Mouse (Mus musculus) embryonic facial prominence, embryonic 15.5 days (tissue): ENCODE measurements around the gene Gng7. TPM values are rescaled to one million over a fixed set of nuclear protein-coding genes. Genes with fewer than 3 reads are reported as not detected.
A peak's percentile ranks its signal among the peaks of the same experiment; 100 is the strongest.

Experiments
- ATAC-seq: fragments of 200-750 bp; cut with Nextera tagmentation; 2 replicates; pipeline ENCODE4 v1.8.0; 2017; ENCODE audit warnings: low read depth, moderate TSS enrichment; ENCODE audit not compliant: insufficient number of reproducible peaks, low FRiP score, low TSS enrichment
- H3K27ac ChIP-seq: fragments of 300-500 bp; sonication (generic); replicated peaks from 2 replicates; pipeline ENCODE4 v1.5.1; 2015; ENCODE audit warnings: mild to moderate bottlenecking, inconsistent platforms
- H3K27me3 ChIP-seq: fragments of 300-500 bp; sonication (generic); 2 replicates; pipeline ENCODE4 v1.6.1; 2015; ENCODE audit warnings: inconsistent platforms
- H3K36me3 ChIP-seq: fragments of 300-500 bp; sonication (generic); 2 replicates; pipeline ENCODE4 v1.6.1; 2015; ENCODE audit warnings: mild to moderate bottlenecking, inconsistent platforms
- H3K4me1 ChIP-seq: fragments of 300-500 bp; sonication (generic); 2 replicates; pipeline ENCODE4 v1.6.1; 2015; ENCODE audit warnings: inconsistent platforms
- H3K4me2 ChIP-seq: fragments of 300-500 bp; sonication (generic); replicated peaks from 2 replicates; pipeline ENCODE4 v1.6.1; 2015; ENCODE audit warnings: mild to moderate bottlenecking, inconsistent platforms
- H3K4me3 ChIP-seq: fragments of 300-500 bp; sonication (generic); replicated peaks from 2 replicates; pipeline ENCODE4 v1.5.1; 2015; ENCODE audit warnings: mild to moderate bottlenecking, inconsistent platforms
- H3K9ac ChIP-seq: fragments of 300-500 bp; sonication (generic); 2 replicates; pipeline ENCODE4 v1.6.1; 2015; ENCODE audit warnings: inconsistent platforms
- H3K9me3 ChIP-seq: fragments of 300-500 bp; sonication (generic); replicated peaks from 2 replicates; pipeline ENCODE4 v1.6.1; 2016; ENCODE audit warnings: inconsistent platforms
- WGBS: fragments of 180-500 bp; shearing (Covaris S2); methylation state at CpG from one replicate; pipeline ENCODE4 v1.1.7; 2015; 5-methylcytosine and 5-hydroxymethylcytosine counted together
- polyA plus RNA-seq: library from polyadenylated mRNA; unstranded; fragments of >200 nt; fragmentation: Nextera tagmentation; extraction: Ambion mirVana; gene quantifications from 2 replicates; pipeline ENCODE4 v1.2.1, GENCODE M21; 2015

The Gng7 gene
- polyA plus RNA-seq, 1 experiment from 2014 or later = 12.3 TPM

DNA sequence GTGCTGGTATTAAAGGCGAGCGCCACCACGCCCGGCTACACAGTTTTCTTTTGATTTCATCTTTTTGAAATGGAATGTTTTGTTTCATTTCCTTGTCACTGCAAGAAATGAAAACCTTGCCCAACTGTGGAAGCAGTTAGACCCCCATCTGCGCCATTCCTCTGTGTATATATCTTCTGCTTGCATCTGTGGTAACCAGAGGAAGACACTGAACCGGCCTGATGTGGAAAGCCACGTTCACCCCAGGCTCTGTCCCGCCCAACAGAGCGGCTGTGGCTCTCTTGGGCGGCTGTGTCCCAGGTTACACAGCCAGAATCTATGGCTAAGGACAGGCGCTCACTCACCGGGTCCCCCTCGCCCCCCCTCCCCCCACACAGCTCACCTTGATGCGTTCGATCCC, 62.3 kb downstream of the Gng7 start:
- no peak overlapping the region for H3K27ac ChIP-seq
- H3K4me1 ChIP-seq = peaks cover 33% of the 10 kb centered on the region
- 71% methylated on average over 15 of the region's 15 CpGs for WGBS
- ATAC-seq = no peak
- H3K4me3 ChIP-seq = no peak overlapping the region
- no peak overlapping the region for H3K9ac ChIP-seq
- H3K9me3 ChIP-seq = no peaks in the 10 kb centered on the region
- no peaks in the 10 kb centered on the region for H3K27me3 ChIP-seq
- no peak overlapping the region for H3K4me2 ChIP-seq
- H3K36me3 ChIP-seq = no peaks in the 10 kb centered on the region

GRCm38 (mm10) chr10:80951761-80952390, 62.9 kb downstream of the Gng7 start:
- Histone ChIP-seq H3K27ac (no peak overlapping the region), H3K36me3 (no peaks in the 10 kb centered on the region), H3K4me1 (peaks cover 39% of the 10 kb centered on the region), H3K9me3 (no peaks in the 10 kb centered on the region), H3K9ac (no peak overlapping the region), H3K4me3 (no peak overlapping the region), H3K4me2 (no peak overlapping the region), H3K27me3 (no peaks in the 10 kb centered on the region)
- 79% methylated on average over 10 of the region's 10 CpGs for WGBS
- ATAC-seq = no peak

- ATAC-seq = no peak
- no peaks in the 10 kb centered on the region for H3K36me3 ChIP-seq
- peaks cover 32% of the 10 kb centered on the region for H3K4me1 ChIP-seq
- no peaks in the 10 kb centered on the region for H3K27me3 ChIP-seq
- H3K9me3 ChIP-seq = no peaks in the 10 kb centered on the region
- no peak overlapping the region for H3K9ac ChIP-seq
- no peak overlapping the region for H3K27ac ChIP-seq
- H3K4me3 ChIP-seq = no peak overlapping the region
- 33% methylated on average over 5 of the region's 5 CpGs for WGBS
- H3K4me2 ChIP-seq = no peak overlapping the region
Observed at GRCm38 (mm10) chr10:80950314-80950713, 64.4 kb downstream of the Gng7 start.

- peaks cover 21% of the 10 kb centered on the region for H3K4me1 ChIP-seq
- 0 out of 2 replicates have a peak overlapping the region, but pooled peaks have one; percentile 22 for H3K27ac ChIP-seq
- H3K9me3 ChIP-seq = no peaks in the 10 kb centered on the region
- H3K4me2 ChIP-seq = no peak overlapping the region
- ATAC-seq = no peak
- H3K4me3 ChIP-seq = no peak overlapping the region
- no peaks in the 10 kb centered on the region for H3K36me3 ChIP-seq
- WGBS = 71% methylated on average over 3 of the region's 3 CpGs
- H3K27me3 ChIP-seq = no peaks in the 10 kb centered on the region
- H3K9ac ChIP-seq = no peak overlapping the region
Observed at GRCm38 (mm10) chr10:80949081-80949480, 65.7 kb downstream of the Gng7 start.

DNA sequence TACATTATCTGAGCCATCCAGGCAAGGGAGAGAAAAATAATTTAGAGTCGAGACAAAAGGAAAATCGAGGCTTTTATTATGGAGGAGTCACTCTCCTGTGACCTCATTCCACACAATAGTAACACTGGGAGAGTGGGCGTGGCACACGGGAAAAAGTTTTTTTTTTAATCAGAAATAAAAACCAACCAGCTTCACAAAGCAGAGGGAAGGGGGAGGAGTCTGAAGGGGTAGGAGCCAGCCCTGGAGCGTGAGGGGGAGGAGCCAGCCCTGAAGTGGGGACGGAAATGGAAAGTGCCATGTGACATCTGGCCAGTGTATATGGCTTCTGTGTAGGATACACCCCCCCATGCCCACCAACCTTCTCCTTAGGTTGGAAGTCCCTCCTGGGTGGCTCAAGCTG, 66.2 kb downstream of the Gng7 start:
- H3K4me2 ChIP-seq = no peak overlapping the region
- WGBS = 32% methylated on average over 6 of the region's 6 CpGs
- no peaks in the 10 kb centered on the region for H3K27me3 ChIP-seq
- peak overlapping the region; percentile 23; the same call in 1 of the 2 replicates for H3K27ac ChIP-seq
- H3K4me1 ChIP-seq = peaks cover 21% of the 10 kb centered on the region
- no peaks in the 10 kb centered on the region for H3K36me3 ChIP-seq
- H3K9me3 ChIP-seq = no peaks in the 10 kb centered on the region
- no peak for ATAC-seq
- no peak overlapping the region for H3K9ac ChIP-seq
- H3K4me3 ChIP-seq = no peak overlapping the region

GRCm38 (mm10) chr10:80947802-80948201, 66.9 kb downstream of the Gng7 start:
- H3K27me3 ChIP-seq = no peaks in the 10 kb centered on the region
- H3K36me3 ChIP-seq = no peaks in the 10 kb centered on the region
- no peak overlapping the region for H3K4me2 ChIP-seq
- H3K4me1 ChIP-seq = peaks cover 21% of the 10 kb centered on the region
- H3K9me3 ChIP-seq = no peaks in the 10 kb centered on the region
- H3K9ac ChIP-seq = no peak overlapping the region
- peak overlapping the region; percentile 23; the same call in 1 of the 2 replicates for H3K27ac ChIP-seq
- WGBS = 23% methylated on average over 2 of the region's 2 CpGs
- H3K4me3 ChIP-seq = no peak overlapping the region
- no peak for ATAC-seq

- H3K36me3 ChIP-seq = no peaks in the 10 kb centered on the region
- no peaks in the 10 kb centered on the region for H3K9me3 ChIP-seq
- no peak overlapping the region for H3K27ac ChIP-seq
- H3K4me2 ChIP-seq = no peak overlapping the region
- H3K4me1 ChIP-seq = peaks cover 21% of the 10 kb centered on the region
- no peak overlapping the region for H3K4me3 ChIP-seq
- no peaks in the 10 kb centered on the region for H3K27me3 ChIP-seq
- WGBS = 60% methylated on average over 14 of the region's 14 CpGs
- no peak overlapping the region for H3K9ac ChIP-seq
- no peak for ATAC-seq
Observed at GRCm38 (mm10) chr10:80946684-80947437, 67.9 kb downstream of the Gng7 start.

- no peak overlapping the region for H3K4me3 ChIP-seq
- WGBS = 84% methylated on average over 5 of the region's 5 CpGs
- H3K36me3 ChIP-seq = no peaks in the 10 kb centered on the region
- no peak overlapping the region for H3K9ac ChIP-seq
- no peaks in the 10 kb centered on the region for H3K27me3 ChIP-seq
- no peak overlapping the region for H3K4me2 ChIP-seq
- H3K4me1 ChIP-seq = peaks cover 38% of the 10 kb centered on the region
- ATAC-seq = no peak
- H3K9me3 ChIP-seq = no peaks in the 10 kb centered on the region
- H3K27ac ChIP-seq = no peak overlapping the region
Observed at GRCm38 (mm10) chr10:80944231-80944630, 70.5 kb downstream of the Gng7 start.

DNA sequence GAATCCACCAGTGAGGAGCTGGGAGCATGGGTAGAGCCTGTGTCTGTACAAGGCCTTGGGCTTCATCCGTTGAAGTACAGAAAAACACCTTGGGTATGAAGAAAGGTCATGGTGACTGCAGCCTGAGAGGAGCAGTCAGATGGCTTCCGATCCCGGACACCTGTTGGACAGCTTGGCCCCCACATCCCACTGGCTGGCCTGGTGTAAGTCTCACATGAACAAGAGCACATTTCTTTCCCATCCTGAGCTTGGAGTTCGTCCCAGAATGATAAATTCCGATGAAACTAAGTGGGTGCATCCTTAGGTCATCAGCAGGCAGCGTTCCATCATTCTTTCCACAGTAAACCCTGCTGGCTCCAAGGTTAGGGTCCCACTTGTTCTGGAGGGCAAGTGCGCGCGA, 71.0 kb downstream of the Gng7 start:
- Histone ChIP-seq H3K27ac (no peak overlapping the region), H3K4me3 (no peak overlapping the region), H3K36me3 (no peaks in the 10 kb centered on the region), H3K27me3 (no peaks in the 10 kb centered on the region), H3K9ac (no peak overlapping the region), H3K9me3 (no peaks in the 10 kb centered on the region), H3K4me2 (no peak overlapping the region), H3K4me1 (peaks cover 43% of the 10 kb centered on the region)
- WGBS = 67% methylated on average over 9 of the region's 9 CpGs
- ATAC-seq = no peak

DNA sequence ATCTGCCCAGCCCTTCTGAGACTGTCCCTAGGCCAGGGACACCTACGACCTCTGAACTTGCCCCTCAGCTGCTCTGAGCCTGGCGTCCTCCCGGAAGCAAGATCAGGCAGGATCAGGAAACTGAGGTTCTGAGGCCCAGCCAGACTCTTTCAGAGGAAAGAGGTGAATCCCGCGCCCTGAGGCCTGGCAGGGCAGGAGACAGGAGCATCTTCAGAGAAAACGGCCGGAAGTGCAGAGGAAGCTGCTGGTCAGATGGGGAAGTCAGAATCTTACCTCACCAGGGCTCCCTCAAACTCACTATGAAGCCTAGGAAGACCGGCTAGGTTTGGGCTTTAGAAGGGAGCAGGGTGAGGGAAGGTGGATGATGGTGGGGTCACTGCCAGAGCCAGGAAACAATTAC, 71.8 kb downstream of the Gng7 start:
- Histone ChIP-seq H3K36me3 (no peaks in the 10 kb centered on the region), H3K4me2 (no peak overlapping the region), H3K9me3 (no peaks in the 10 kb centered on the region), H3K27me3 (no peaks in the 10 kb centered on the region), H3K9ac (no peak overlapping the region), H3K27ac (no peak overlapping the region), H3K4me1 (peaks cover 46% of the 10 kb centered on the region), H3K4me3 (no peak overlapping the region)
- WGBS = 44% methylated on average over 8 of the region's 8 CpGs
- ATAC-seq = no peak

DNA sequence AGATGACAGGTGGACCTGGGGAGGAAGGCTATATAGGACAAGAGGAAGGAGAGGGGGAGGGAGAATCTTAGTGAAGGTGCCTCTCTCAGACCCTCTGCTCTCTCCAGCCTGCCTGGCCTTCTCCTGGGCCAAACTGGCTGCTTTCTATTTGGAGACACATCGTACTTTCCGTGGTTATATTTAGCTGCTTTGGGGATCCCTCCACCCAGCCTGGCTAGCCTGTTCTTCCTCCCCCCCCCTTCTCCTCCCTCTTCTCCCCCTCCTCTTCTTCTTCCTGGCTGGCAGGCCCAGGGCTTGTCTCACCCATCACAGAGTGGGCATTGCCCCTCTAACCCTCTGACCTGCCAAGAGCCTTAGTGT, 73.8 kb downstream of the Gng7 start:
- Histone ChIP-seq H3K36me3 (no peaks in the 10 kb centered on the region), H3K9me3 (no peaks in the 10 kb centered on the region), H3K27ac (peak overlapping the region; percentile 88), H3K4me2 (peak overlapping the region; percentile 80), H3K4me3 (no peak overlapping the region), H3K27me3 (no peaks in the 10 kb centered on the region), H3K9ac (no peak overlapping the region), H3K4me1 (peaks cover 55% of the 10 kb centered on the region)
- ATAC-seq = no peak
- WGBS = 26% methylated on average over 2 of the region's 2 CpGs
